7 mouse cellular contexts compared by ENCODE assay signal in genomic region chr11:75166193-75166842, GRCm38 (mm10). TPM values are rescaled to one million over a fixed set of nuclear protein-coding genes. Genes with fewer than 3 reads are reported as not detected.
DNase-seq lines count a peak whose midpoint lies in the region; ATAC-seq and TF ChIP-seq lines count a peak whose summit lies in the region.

No protein-coding gene starts in this region.

- WGBS in forebrain, embryonic 14.5 days, result 2% methylated on average over 51 of the region's 55 CpGs
- WGBS in hindbrain, postnatal 0 days, result 8% methylated on average over 51 of the region's 55 CpGs
- WGBS in midbrain, embryonic 13.5 days, result 4% methylated on average over 55 of the region's 55 CpGs

- DNase-seq in right cerebral cortex, postnatal 4 days, result peak; percentile 33
- DNase-seq in right cerebral cortex, adult 2 months (ENCODE audit: low spot score in 2 of 2), result no peak
- DNase-seq in forebrain, embryonic 14.5 days (ENCODE audit: low spot score), result no peak
- DNase-seq in hindbrain, postnatal 0 days (ENCODE audit: low spot score), result no peak
- DNase-seq in c-Kit-positive CD71-positive TER-119-positive erythroid progenitor cells, embryonic 14.5 days (ENCODE audit: low spot score), result no peak
- no peak for DNase-seq in cerebellum, adult 9-11 months

- H3K9ac ChIP-seq in forebrain, embryonic 14.5 days (ENCODE audit: low read length), result peak overlapping the region; percentile 26
- no peak overlapping the region for H3K9ac ChIP-seq in hindbrain, postnatal 0 days (replicated peaks; ENCODE audit: low read length)
- H3K9ac ChIP-seq in midbrain, embryonic 13.5 days (replicated peaks), result peak overlapping the region; percentile 54

- H3K27ac ChIP-seq in forebrain, embryonic 14.5 days (ENCODE audit: low read depth, low read length), result no peak overlapping the region
- H3K27ac ChIP-seq in hindbrain, postnatal 0 days, result no peak overlapping the region
- H3K27ac ChIP-seq in midbrain, embryonic 13.5 days, result no peak overlapping the region

- H3K27me3 ChIP-seq in forebrain, embryonic 14.5 days (replicated peaks; ENCODE audit: control insufficient read depth, insufficient read depth, low read length), result peaks cover 78% of the 10 kb centered on the region
- H3K27me3 ChIP-seq in hindbrain, postnatal 0 days (ENCODE audit: insufficient read depth, low read length), result peaks cover 49% of the 10 kb centered on the region
- H3K27me3 ChIP-seq in midbrain, embryonic 13.5 days, result peaks cover 82% of the 10 kb centered on the region

- no peak for TF ChIP-seq CTCF in hindbrain, postnatal 0 days (IDR thresholded peaks at IDR 0.05; ENCODE audit: low read depth)

- peaks cover 17% of the 10 kb centered on the region for H3K36me3 ChIP-seq in forebrain, embryonic 14.5 days (ENCODE audit: control insufficient read depth, insufficient read depth, low read length)
- peaks cover 7% of the 10 kb centered on the region; the same call in 1 of the 2 replicates for H3K36me3 ChIP-seq in hindbrain, postnatal 0 days (ENCODE audit: insufficient read depth, low read length)
- H3K36me3 ChIP-seq in midbrain, embryonic 13.5 days, result peaks cover 19% of the 10 kb centered on the region

- H3K4me1 ChIP-seq in forebrain, embryonic 14.5 days (ENCODE audit: control insufficient read depth, insufficient read depth, low read length), result peaks cover 21% of the 10 kb centered on the region
- H3K4me1 ChIP-seq in hindbrain, postnatal 0 days (ENCODE audit: insufficient read depth, low read length), result peaks cover 13% of the 10 kb centered on the region; the same call in 1 of the 2 replicates
- H3K4me1 ChIP-seq in midbrain, embryonic 13.5 days (replicated peaks), result peaks cover 59% of the 10 kb centered on the region

- ATAC-seq in forebrain, embryonic 14.5 days, result no peak
- no peak for ATAC-seq in hindbrain, postnatal 0 days
- ATAC-seq in midbrain, embryonic 13.5 days, result no peak

- H3K9me3 ChIP-seq in forebrain, embryonic 14.5 days (replicated peaks; ENCODE audit: control insufficient read depth, low read length), result no peaks in the 10 kb centered on the region
- no peaks in the 10 kb centered on the region for H3K9me3 ChIP-seq in hindbrain, postnatal 0 days (ENCODE audit: low read length)
- no peaks in the 10 kb centered on the region for H3K9me3 ChIP-seq in midbrain, embryonic 13.5 days

- peak overlapping the region; percentile 43 for H3K4me2 ChIP-seq in forebrain, embryonic 14.5 days (ENCODE audit: low read length)
- H3K4me2 ChIP-seq in hindbrain, postnatal 0 days (ENCODE audit: low read depth, low read length), result peak overlapping the region; percentile 80
- H3K4me2 ChIP-seq in midbrain, embryonic 13.5 days (replicated peaks), result peak overlapping the region; percentile 75

- peak overlapping the region; percentile 19 for H3K4me3 ChIP-seq in forebrain, embryonic 14.5 days (ENCODE audit: low read depth, low read length)
- H3K4me3 ChIP-seq in hindbrain, postnatal 0 days (ENCODE audit: low read length), result peak overlapping the region; percentile 45
- peak overlapping the region; percentile 48 for H3K4me3 ChIP-seq in midbrain, embryonic 13.5 days (replicated peaks)

RNA-seq across cellular contexts. Expression of gene Hic1, which starts 3.0 kb away (rescaled TPM):
- polyA plus RNA-seq in forebrain, embryonic 14.5 days (2014; fragmentation: Nextera tagmentation; extraction: Ambion mirVana), result 1.3 and 2.0 TPM in 2 replicates
- 8.5 and 12.9 TPM in 2 replicates for total RNA-seq in hindbrain, postnatal 0 days (2014; rRNA removed)
- polyA plus RNA-seq in hindbrain, postnatal 0 days (2015; fragmentation: Nextera tagmentation; extraction: Ambion mirVana), result 1.7 TPM in 2 replicates
- 1.2 and 2.4 TPM in 2 replicates for polyA plus RNA-seq in midbrain, embryonic 13.5 days (2015; fragmentation: Nextera tagmentation; extraction: Ambion mirVana)

RNA-seq across cellular contexts. Expression of gene Ovca2, which starts 12.3 kb away (rescaled TPM):
- 24.3 and 24.6 TPM in 2 replicates for polyA plus RNA-seq in forebrain, embryonic 14.5 days (2014; fragmentation: Nextera tagmentation; extraction: Ambion mirVana)
- 11.0 and 17.6 TPM in 2 replicates for total RNA-seq in hindbrain, postnatal 0 days (2014; rRNA removed)
- 11.7 and 15.7 TPM in 2 replicates for polyA plus RNA-seq in hindbrain, postnatal 0 days (2015; fragmentation: Nextera tagmentation; extraction: Ambion mirVana)
- polyA plus RNA-seq in midbrain, embryonic 13.5 days (2015; fragmentation: Nextera tagmentation; extraction: Ambion mirVana), result 19.8 and 22.4 TPM in 2 replicates

RNA-seq across cellular contexts. Expression of gene Dph1, which starts 24.7 kb away (rescaled TPM):
- 15.9 and 17.6 TPM in 2 replicates for polyA plus RNA-seq in forebrain, embryonic 14.5 days (2014; fragmentation: Nextera tagmentation; extraction: Ambion mirVana)
- 31.3 and 39.2 TPM in 2 replicates for total RNA-seq in hindbrain, postnatal 0 days (2014; rRNA removed)
- polyA plus RNA-seq in hindbrain, postnatal 0 days (2015; fragmentation: Nextera tagmentation; extraction: Ambion mirVana), result 13.5 and 13.6 TPM in 2 replicates
- 14.9 and 15.4 TPM in 2 replicates for polyA plus RNA-seq in midbrain, embryonic 13.5 days (2015; fragmentation: Nextera tagmentation; extraction: Ambion mirVana)

RNA-seq across cellular contexts. Expression of gene Rtn4rl1, which starts 27.3 kb away (rescaled TPM):
- polyA plus RNA-seq in forebrain, embryonic 14.5 days (2014; fragmentation: Nextera tagmentation; extraction: Ambion mirVana), result 5.0 and 7.4 TPM in 2 replicates
- total RNA-seq in hindbrain, postnatal 0 days (2014; rRNA removed), result 13.0 and 13.4 TPM in 2 replicates
- polyA plus RNA-seq in hindbrain, postnatal 0 days (2015; fragmentation: Nextera tagmentation; extraction: Ambion mirVana), result 9.9 and 10.7 TPM in 2 replicates
- 12.4 and 12.7 TPM in 2 replicates for polyA plus RNA-seq in midbrain, embryonic 13.5 days (2015; fragmentation: Nextera tagmentation; extraction: Ambion mirVana)
